Mouse (Mus musculus) cerebellum, postnatal 14 days (tissue): Measurements from ENCODE around the gene Gm5134.
"Not testable (repeated sequence)": the region's sequence is repeated elsewhere in the genome, so short reads cannot be mapped to it uniquely, and the experiment has no call there.

Experiments
- DNase-seq, 2 experiments: peaks; one replicate each; pipeline ENCODE4 v3.0.0; 2021; ENCODE audit warnings: mixed read lengths in 2 of 2

The Gm5134 gene

DNA sequence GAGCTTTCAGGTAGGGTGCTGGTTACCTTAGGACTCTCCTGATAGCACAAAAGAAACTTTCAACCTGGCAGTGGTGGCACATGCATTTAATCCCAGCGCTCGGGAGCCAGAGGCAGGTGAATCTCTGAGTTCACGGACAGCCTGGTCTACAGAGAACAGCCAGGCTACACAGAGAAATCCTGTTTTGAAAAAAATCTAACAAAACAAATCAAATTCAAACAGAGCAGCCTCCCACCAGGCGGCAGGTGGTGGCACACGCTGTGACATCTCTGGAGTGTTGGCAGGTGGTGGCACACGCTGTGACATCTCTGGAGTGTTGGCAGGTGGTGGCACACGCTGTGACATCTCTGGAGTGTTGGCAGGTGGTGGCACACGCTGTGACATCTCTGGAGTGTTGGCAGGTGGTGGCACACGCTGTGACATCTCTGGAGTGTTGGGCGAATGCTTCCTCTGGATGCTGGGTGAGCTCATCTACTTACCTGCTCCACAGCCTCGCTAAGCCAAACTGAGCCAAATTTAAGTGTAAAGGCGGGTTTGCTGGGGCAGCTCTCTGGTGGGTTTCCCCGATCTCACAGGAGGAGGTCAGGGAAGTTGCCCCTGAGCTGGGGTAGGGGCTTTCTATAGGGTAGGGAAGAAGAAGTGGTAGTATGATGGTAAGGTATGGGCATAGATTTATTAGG is 40.4 kb downstream of the Gm5134 start:
- DNase-seq: not testable (repeated sequence)

DNA sequence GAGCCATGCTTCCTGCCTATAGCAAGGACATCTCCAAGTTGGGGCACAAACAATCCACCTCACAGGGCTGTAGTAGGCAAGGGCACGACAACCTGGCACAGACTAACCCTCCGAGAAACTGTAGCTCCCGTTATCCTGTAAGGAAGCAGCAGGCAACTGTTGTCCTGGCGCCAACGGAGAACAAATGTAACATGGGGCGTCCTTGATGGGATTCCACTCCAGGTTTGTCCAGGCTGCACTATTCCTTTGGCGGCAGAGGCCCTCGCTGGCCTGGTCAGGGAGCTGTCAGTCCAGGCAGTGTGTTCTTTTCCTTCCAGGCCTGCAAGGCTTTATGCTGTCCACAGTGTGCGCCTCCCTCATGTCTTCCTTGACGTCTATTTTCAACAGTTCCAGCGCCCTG is 41.1 kb downstream of the Gm5134 start:
- peak in 1 of 2 experiments; percentile 25 for DNase-seq

- DNase-seq: no peak
Observed at GRCm38 (mm10) chr10:75996315-75996714, 42.0 kb downstream of the Gm5134 start.

DNA sequence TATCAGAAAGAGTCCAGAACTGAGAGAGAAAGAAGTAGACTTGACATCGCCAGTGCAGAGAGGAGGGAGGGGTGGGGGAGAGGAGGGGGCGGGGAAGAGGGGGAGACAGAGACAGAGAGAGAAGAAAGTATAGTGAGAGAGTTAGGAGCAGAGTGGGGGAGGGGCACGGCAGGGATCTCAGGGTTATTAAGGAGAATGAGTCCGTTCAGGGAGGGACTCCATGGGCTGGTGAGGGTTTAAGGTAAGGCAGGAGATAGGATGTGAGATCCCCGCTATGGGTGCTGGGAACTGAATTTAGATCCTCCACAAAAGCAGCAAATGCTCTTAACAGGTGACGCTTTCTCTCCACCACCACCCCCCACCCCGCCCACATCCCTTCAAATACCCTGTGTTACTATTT is 46.8 kb downstream of the Gm5134 start:
- peak in 1 of 2 experiments; percentile 45 for DNase-seq

- peak; percentile 90 for DNase-seq
Observed at GRCm38 (mm10) chr10:76002101-76002521, 47.8 kb downstream of the Gm5134 start.

DNA sequence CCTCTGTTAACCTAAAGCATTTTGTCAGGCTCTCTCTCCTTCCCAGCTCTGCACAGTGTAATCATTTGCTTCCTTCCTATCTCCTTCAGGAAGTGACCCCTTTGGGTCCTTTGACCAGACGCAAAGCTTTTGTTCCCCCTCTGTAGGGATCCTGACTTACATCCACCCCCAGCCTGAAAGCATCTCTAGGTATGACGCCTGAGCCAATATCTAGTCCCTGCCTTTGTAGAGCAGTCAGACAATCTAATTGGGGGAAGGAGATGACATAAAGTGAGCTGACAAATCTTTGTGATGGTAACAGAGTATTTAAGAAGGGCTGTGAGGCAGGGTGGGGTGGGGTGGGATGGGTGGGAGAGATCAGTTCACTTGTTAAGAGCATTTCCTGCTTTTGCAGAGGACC is 48.3 kb downstream of the Gm5134 start:
- no peak for DNase-seq

- DNase-seq: no peak
Observed at GRCm38 (mm10) chr10:76003221-76003620, 48.9 kb downstream of the Gm5134 start.

DNA sequence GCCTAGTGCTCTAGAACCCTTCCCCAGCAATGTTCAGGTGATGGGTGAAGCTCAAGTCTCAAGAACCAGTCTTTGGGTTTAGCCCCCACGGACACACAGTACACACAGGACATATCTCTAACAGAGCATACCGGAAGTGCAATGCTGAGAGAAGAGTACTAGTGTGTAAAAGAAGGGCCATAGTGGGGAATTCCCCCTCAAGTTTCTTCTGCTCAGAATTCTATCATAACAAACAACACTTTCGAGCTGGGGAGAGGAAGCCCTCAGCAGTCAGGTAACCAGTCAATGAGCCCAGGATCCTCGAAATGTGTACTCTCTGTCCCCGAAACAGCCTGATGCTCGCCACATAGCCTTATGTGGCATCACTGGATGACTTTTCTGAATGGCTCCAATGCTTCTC is 52.1 kb downstream of the Gm5134 start:
- DNase-seq: no peak

DNA sequence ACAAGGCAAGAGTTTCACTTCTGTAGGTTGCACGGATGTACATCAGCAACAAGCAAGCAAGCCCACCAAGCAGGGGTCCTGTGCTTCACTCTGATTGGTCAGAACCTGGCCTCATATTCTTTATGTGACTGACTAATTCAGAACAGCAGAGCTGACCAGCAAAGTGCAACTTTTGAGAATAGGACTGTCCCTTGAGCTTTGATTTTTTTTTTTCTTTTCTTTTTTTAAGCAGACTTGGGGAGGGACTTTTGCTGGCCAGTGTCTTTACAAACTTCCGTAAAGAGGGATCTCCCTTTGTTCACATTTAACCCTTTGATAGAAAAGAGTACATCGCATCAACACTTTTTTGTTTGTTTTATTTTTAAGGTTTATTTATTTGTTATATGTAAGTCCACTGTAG is 55.5 kb downstream of the Gm5134 start:
- DNase-seq: no peak

DNA sequence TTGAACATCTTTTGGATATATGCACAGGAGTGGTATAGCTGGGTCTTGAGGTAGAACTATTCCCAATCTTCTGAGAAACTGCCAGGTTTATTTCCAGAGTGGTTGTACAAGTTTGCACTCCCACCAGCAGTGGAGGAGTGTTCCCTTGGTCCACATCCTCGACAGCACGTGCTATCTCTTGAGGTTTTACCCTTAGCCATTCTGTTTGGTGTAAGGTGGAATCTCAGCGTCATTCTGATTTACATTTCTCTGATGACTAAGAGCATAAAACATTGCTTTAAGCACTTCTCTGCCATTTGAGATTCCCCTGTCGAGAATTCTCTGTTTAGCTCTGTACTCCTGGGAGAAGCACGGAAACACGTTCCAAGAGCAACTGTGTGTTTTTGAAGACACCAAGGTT is 58.6 kb downstream of the Gm5134 start:
- no peak for DNase-seq

- no peak for DNase-seq
Observed at GRCm38 (mm10) chr10:76016886-76017285, 62.6 kb downstream of the Gm5134 start.

GRCm38 (mm10) chr10:76021728-76022127 is 67.4 kb downstream of the Gm5134 start:
- no peak for DNase-seq

GRCm38 (mm10) chr10:76023921-76024320 is 69.6 kb downstream of the Gm5134 start:
- no peak for DNase-seq

DNA sequence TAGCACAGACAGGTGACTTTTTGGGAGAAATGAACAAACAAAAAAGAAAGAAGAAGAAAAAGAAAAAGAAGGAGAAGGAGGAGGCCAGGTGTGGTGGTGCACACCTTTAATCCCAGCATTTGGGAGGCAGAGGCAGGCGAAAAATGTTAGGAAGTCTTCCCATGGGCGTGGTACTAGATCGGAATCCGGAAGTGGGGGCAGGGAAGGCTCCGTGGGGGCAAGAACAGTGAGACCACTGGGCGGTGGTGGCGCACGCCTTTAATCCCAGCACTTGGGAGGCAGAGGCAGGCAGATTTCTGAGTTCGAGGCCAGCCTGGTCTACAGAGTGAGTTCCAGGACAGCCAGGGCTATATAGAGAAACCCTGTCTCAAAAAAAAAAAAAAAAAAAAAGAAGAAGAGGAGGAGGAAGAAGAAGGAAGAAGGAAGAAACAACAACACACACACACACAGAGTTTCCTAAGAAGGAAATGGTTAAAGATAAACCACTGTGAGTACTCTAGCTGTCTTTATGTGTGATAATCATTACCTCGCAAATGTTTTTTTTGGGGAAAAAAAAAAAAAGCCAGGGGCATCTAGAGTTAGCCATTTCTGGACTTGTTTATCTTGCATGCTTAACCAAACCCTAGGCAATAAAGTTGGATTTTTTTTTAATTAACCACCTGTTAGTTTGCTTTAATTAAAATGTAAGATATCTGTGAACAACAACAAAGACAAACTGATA is 71.3 kb downstream of the Gm5134 start:
- DNase-seq: no peak

DNA sequence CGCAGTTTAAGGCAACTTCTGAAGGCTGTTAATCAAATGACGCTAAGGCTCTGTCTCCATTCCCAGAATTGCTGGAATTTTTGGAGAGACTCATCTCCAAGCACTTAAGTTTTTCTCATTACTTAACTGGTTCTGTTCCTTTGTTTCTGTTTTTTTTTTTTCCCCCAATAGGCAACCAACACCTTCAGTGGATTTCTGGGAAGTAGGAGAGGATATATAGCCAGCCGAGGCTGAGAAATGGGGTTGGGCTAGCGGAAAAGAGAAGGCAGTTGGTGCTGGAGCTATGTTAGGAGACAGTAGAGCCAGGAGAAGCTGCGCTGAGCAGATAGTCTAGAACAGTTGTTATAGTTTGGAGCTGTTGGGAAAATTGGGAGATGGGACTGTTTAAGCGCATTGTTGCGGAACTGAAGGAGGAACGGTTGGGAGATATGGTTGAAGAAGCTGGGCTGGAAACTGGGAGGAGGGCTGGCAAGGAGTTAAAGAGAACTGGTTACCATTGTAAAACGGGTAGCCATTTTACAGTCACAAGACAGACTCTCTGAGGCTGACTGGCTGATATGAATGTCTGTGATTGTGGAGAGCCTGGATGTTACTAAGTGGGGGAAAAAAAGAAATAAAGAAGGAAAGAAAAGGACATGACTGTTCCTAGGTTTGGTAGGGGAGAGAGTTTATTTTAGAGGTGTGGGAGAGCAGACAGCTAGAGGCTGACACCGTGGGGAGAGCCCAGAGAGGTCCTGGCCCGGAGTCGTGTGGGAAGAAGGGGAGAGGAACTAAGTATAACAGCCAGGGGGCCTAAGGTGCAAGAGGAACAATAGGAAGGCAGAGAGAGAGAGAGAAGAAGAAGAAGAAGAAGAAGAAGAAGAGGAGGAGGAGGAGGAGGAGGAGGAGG is 73.1 kb downstream of the Gm5134 start:
- no peak for DNase-seq

- DNase-seq: no peak
Observed at GRCm38 (mm10) chr10:76028016-76028366, 73.7 kb downstream of the Gm5134 start.

- no peak for DNase-seq
Observed at GRCm38 (mm10) chr10:76028396-76028795, 74.1 kb downstream of the Gm5134 start.

DNA sequence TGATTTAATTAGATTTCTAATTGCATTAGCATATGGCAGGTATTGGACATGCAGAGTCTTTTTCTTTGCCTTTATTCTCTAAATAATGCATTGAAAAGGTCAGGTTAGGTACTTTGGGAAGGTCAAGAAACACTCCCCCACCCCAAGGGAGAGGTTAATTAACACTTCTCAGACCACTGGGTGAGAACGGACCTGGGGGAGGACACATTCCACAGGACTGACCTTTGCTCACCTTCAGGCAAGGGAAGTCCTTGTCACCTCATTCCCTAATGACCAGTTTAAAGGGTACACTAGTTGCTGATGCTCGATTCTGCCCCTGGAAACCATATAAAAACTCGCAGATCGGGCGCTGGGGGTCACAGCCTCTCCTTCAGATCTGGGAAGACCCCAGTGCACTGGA is 75.0 kb downstream of the Gm5134 start:
- no peak for DNase-seq

GRCm38 (mm10) chr10:76030496-76030895 is 76.2 kb downstream of the Gm5134 start:
- no peak for DNase-seq

DNA sequence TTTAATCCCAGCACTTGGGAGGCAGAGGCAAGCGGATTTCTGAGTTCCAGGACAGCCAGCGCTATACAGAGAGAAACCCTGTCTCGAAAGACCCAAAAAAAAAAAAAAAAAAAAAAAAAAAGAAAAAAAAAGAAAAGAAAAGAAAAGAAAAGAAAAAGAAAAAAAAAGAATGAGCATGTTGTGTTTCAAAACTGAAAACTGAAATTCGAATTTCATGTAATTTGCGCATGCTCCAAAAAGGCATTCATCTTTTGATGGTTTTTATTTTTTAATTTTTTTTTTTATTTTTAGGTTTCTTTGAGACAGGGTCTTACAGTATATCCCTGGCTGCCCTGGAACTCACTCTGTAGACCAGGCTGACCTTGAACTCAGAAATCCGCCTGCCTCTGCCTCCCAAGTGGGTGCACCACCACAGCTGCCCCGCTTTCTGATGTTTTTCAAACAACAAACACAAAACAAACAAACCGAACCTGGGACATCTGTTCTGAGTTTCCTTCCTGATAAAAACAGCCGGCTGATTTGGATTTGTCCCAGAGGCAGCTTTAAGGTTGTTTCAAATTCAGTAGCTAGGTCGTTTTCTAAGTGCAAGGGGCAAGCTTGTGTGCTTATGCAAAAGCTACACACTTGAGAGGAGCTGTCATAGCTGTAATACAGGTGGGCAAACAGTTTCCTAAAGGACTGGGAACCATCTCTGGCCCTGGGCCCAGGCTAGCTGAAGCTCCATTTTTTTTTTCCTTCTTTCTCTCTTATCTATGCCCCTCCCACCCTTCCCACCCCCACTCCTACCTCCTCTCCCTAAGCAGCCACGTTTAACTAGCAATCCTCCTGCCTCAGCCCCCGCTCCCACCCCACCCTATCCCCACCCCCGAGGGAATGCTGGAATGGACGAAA is 77.4 kb downstream of the Gm5134 start:
- peak; percentile 71 to 78 for DNase-seq

- DNase-seq: peak; percentile 97 to 98
Observed at GRCm38 (mm10) chr10:76032402-76033118, 78.2 kb downstream of the Gm5134 start, which contains the start of gene Zfp280b. Gene Zfp280b, plus strand, starts transcription at chr10:76032650.

GRCm38 (mm10) chr10:76033119-76033455 is 78.8 kb downstream of the Gm5134 start:
- DNase-seq: no peak
